Mouse (Mus musculus) testis, adult 2 months (tissue): ENCODE results near the gene Hectd3.

Experiments used
- CTCF ChIP-seq: fragments of 200-500 bp; IDR thresholded peaks from 2 replicates; pipeline ENCODE4 v1.5.1; 2012; ENCODE audit warnings: low read depth, mild to moderate bottlenecking, inconsistent platforms, low read length, moderate library complexity; ENCODE audit not compliant: control insufficient read depth, insufficient read depth, insufficient replicate concordance
- POLR2A ChIP-seq: fragments of 200-500 bp; IDR thresholded peaks from 2 replicates; pipeline ENCODE4 v1.6.1; 2012; ENCODE audit warnings: low read depth, mild to moderate bottlenecking, inconsistent platforms, low read length, moderate library complexity; ENCODE audit not compliant: control insufficient read depth

- TF ChIP-seq POLR2A (no peak), CTCF (no peak)
Observed at GRCm38 (mm10) chr4:117005611-117006400, 10.7 kb downstream of the Hectd3 start.
